Mouse (Mus musculus) liver, postnatal 0 days (tissue): ENCODE results near the gene Lipn.

Experiments used
- CTCF ChIP-seq: sonication (generic); IDR thresholded peaks from 2 replicates; pipeline ENCODE4 v1.5.1; 2016; ENCODE audit warnings: antibody characterized with exemption, low read depth
- EP300 ChIP-seq: IDR thresholded peaks from 2 replicates; pipeline ENCODE4 v1.6.1; 2016; ENCODE audit warnings: antibody characterized with exemption, low read depth, mild to moderate bottlenecking

DNA sequence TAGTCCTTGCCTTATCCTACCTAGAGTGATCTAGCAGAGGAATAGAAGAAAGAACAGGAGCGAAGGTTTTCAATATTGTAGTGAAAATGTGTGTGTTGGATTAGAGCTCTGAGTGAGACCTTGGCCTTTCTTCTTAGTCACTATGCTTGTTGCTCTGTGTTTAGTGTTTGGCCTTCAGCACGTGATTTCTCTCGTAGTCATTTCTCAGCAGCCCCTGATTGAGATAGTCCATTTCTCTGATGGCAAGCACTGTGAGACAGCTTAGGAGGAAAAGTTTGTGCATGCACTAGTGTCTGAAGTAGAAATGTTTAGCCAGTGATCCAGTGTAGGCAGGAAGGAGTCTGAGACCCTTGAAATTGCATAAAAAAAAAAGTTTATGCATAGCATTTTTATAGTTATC lies 37.7 kb downstream of the Lipn start:
- no peak for TF ChIP-seq CTCF
- no peak for TF ChIP-seq EP300
